Mouse (Mus musculus): ENCODE data around the gene Limch1.

Gene Limch1

DNA sequence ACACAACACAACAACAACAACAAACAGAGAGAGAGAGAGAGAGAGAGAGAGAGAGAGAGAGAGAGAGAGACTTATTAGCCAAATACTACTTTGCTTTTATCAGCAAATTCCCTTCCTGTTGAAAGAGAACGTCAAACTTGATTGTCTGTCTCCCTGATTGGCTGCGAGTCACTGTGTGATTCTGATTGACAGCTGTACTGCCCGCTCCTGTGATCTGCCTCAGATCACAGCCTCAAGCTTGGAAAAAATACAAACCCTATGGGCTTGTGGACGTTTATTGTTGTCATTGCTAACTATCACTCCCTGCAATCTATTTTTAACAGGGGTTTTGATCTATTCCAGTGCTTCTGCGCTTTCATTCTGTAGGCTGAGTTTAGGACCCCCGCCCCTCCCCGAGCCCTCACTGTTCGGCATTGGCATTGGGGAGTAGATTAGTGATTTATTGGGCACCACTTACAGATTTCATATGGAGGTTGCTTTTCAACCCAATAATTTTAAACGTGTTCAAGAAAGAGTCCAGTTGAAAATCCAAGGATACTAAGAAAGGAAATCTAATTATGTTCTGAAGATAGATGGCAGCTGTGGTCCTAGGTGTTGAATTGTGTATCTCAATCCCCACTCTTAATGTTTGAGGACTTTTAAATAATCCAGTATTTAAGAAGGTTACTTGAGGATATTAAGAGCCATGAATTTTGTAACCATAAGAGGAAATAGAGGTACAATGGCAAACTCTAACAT lies 39.2 kb downstream of the Limch1 start:
- no peak for DNase-seq (ENCODE audit: low spot score in 2 of 2)

DNA sequence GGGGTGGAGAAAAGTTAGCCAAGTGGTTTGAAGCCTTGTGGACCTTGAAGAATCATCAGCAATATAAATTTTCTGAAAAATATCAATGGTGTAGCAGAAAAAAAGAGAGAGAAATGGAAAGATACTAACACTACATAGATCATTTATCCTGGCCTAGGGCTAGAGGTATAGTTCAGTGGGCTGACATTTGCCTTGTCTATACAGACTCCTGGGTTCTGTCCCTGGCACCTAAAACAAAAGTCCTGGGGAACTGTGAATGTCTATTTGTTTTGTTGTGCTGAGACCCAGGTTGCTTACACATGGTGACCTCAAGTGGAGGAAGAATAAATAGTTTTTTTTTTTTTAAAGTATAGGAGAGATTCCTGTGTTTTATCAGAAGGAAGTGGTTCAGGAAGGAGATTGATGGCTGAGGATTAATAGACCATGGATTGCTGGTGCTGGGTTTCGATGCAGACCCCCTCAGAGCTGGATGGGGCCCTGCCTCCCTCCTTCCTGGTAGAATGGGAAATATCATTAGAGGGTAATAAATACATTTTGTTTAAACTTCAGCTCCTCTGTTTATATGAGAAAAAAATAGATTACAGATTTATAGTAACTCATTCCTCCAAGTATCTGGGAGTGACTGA lies 40.5 kb downstream of the Limch1 start:
- DNase-seq (ENCODE audit: low spot score in 2 of 2) = no peak

DNA sequence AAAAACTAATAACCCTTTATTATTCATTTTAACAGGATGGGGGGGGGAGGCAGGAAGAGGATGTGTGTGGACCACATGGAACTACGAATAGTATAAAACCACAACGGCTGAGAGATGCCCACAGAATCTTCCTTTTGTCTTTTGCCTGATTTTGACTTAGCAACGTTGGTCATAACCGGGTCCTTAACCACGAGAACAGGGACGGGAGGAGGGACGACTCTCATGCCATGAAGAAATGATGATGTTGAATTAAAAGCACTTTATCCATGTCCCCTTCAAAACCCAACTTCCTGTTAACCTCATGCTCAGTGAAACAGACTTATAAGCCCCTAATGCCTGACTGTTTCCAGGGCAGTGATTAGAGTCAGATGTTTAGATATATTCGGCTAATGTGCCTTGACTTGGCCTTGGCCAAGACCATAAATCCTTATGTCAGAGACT lies 41.0 kb downstream of the Limch1 start:
- DNase-seq (ENCODE audit: low spot score in 2 of 2) = no peak

DNA sequence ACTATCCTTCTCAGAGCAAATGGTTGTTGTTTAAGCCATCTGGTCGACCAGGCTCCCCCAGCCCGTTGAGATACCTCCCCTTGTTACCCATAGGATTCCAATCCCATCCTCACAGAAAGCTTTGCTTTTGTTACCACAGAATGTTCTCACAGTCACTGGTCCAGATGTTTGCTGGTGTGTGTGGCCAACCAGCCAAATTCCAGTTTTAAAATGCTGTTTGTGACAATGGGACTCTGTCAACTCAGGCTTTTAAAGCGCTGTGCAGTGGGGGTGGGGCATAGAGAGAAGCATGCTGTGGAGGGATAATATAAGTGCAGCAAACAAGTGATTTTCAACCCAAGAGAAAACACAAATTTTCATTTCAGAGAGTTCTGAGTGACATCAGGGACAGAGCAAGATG lies 43.4 kb downstream of the Limch1 start:
- no peak for DNase-seq (ENCODE audit: low spot score in 2 of 2)

DNA sequence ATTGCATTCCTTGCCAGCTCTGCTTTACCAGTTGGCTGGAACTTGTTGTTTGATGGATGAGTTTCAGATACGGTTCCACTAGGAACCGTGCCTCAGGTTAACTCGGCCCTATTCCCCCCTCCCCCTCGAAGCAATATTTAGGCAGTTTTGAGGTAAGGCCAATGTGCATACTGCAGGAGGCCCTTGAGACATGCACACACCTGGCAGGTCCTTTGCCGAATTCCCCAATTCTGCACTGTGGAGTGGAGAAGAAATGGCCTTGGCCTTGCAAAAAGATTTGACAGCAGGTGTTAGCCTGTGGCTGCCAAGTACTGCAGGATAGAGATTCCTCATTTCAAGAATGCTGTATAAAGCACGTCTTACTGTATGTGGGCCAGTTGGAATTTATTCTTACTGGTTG lies 45.5 kb downstream of the Limch1 start:
- DNase-seq (ENCODE audit: low spot score in 2 of 2) = no peak

DNA sequence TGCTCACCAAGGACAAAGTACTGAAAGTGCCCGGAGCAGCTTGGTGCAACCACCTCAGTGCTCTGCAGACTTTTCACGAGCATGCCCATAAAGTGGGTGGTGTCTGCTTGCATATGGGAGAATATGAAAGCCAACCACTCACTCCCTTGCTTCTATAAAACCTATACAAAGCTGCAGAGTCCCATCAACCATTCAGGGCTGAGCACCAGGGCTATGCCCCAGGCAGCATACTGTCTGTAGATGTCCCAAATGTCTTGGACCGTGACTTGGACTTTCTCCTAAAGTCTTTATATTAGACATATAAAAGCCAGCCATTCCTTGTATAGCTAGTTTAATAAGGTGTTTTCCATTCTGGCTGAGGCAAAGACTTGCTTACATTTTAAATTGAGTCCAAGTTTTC lies 47.6 kb downstream of the Limch1 start:
- DNase-seq (ENCODE audit: low spot score in 2 of 2) = no peak

DNA sequence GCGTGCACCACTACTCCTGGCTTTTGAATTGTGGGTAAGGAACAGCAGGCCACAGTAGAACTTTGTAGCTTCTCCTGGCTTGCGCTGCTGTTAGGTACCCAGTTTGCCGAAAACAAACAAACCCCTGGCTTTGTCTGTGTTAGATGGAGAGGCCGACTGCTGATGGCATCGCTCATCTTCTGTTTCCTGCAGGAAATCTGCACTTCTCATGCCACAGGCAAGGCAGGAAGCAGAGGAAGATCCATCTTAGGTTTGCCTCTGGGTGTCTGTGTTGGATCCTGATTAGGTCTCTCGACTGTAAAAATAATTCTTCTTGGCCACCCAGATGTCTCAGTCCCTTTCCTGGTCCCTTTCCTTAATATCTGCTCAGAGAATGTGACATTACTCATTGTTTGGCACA lies 51.7 kb downstream of the Limch1 start:
- DNase-seq (ENCODE audit: low spot score in 2 of 2) = no peak

DNA sequence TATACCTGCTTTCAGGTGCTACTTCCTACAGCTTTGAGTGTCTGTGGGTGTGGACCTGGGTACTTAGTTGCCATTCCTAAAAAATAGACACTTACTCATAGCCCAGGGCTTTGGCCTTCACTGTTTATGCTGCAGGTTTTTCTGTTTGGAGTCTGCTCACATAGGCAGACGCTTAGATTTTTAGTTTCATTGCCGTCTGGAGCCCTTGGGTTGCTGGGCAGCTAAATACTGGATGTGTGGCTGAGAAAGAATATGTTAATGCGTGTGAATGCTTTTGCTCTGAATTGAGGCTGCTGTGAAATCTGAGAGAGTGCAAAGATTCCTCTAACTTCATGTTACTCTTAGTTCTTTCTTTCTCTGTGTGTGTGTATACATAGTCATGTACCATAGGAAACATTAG lies 52.5 kb downstream of the Limch1 start:
- no peak for DNase-seq (ENCODE audit: low spot score in 2 of 2)

DNA sequence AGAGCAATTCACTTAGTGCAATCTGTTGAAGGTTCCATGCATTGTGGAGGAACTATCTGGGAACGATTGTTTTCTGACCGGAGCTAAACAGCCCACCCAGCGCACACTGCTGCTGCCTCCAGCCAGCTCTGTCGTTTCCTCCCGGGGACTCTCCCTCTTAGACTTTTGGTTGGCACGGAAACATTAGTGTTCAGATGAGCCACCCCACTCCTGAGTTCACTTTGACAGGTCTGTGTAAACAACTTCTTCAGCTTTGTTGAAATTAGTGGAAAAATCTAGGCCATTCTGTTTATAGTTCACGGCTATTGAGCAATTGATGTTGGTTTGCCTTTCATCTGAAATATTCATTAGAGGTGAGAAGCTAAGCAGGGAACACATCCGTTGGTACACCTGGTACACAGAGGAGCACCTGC lies 53.0 kb downstream of the Limch1 start:
- no peak for DNase-seq (ENCODE audit: low spot score in 2 of 2)

DNA sequence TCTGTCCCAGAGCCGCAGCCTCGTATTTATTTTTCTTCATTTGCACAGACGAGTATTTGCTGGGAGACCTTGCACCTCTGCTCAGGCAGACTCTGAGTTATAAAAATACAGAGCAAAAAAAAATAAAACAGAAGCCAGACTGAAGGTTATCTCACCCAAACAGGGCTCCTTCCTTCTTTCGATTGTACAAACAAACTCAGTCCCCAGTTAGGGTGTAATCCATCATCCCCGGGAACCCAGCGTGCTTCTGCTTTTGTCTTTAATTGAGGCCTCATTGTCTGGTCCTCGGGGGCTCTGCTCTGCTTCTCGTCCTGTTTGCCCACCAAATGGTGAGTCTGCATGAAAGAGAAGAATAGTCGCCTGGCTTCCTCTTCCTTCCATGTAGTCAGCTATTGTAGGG lies 54.6 kb downstream of the Limch1 start:
- no peak for DNase-seq (ENCODE audit: low spot score in 2 of 2)

DNA sequence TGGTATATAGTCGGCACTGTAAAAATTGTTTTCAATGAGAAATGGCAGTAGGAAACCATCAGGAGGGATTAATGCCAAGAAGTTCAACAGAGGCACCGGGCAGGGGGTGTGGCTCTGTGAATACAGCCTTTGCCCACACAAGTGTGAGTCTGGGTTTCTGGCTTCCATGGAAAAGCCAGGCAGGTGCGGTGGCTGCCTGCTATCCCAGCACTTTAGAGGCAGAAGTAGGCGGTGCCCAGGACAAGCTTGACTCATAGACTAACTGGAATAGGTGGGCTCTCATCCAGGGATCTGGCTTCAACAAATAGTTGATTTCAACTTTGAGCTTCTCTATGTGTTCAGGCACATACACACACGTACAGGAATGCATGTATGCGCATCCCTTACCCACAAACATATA lies 55.4 kb downstream of the Limch1 start:
- no peak for DNase-seq (ENCODE audit: low spot score in 2 of 2)

DNA sequence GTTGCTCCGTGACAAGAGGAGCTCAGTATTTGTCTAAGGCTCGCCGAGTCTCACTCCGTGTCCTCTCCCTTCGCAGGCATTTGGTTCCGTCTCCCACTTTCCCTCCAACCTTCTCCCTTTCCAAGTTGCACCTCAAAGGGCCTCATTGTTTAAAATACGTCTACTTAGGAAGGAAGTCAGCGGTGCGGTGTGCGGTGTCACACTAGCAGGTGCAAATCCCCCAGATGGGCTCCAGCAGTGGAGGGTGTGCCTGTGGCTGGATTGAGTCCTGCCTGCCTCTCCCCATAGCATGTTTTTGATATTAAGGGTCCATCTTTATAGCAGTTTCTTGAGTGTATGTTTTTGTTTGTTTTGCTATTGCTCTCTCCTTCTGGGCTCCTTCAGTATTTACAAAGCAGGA lies 56.6 kb downstream of the Limch1 start:
- no peak for DNase-seq (ENCODE audit: low spot score in 2 of 2)

DNA sequence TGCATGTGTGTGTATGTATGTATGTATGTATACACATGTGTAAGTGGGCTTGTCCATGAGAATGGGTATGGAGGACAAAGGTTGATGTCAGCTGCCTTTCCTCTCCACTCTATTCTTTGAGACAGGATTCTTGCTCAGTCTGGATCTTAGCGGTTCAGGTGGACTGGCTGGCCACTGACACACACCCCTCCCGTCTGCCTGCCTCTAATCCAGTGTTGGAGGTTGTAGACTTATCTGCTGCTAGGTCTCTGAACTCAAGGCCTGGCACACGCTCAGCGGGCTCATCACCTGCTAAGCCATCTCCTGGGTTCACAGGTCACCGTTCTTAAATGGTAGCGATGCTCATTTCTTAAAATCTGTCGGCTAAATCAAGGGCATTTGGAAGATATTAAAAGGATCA lies 60.7 kb downstream of the Limch1 start:
- no peak for DNase-seq (ENCODE audit: low spot score in 2 of 2)

DNA sequence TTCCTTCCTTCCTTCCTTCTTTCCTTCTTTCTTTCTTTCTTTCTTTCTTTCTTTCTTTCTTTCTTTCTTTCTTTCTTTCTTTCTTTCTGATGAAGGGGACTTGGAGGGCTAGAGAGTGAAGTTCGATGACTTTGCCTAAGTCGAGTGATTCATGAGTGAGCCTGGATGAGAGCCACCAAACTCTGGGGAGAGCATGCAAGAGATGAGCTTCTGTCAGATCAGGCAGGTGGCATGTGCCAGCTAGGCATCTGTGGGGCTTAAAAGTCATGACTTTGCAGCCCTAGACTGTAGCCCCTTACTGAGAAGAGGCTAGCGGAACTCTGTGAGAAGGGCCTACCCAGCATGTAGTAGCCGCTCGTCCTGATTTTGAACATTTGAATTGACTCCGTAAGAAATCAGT lies 62.1 kb downstream of the Limch1 start:
- no peak for DNase-seq (ENCODE audit: low spot score in 2 of 2)

DNA sequence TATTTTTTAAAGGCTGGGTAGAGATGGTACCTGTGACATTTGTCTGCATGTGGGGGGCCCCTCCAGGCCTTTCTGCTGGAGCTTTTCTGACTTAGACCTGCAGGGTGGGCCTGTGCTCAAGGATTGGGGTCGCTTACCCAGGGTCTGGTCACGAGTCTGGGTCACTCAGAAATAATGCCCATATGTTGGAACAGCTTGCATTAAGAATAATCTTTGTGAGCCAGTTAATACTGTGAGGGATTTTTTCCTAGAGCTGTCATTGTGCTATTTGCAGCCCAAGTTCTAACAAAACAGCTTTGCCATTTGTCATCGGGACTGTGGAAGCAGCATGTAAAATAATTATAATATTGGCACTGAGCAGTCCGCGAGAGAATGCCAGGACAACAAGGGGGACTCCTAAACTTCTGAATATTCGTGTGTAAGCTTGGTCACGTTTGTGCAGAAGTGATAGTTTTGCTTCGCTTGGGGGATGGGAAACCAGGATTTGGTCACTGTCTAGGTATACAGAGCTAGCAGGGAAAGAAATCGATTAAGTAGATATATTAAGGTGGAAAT lies 63.5 kb downstream of the Limch1 start:
- no peak for DNase-seq (ENCODE audit: low spot score in 2 of 2)

DNA sequence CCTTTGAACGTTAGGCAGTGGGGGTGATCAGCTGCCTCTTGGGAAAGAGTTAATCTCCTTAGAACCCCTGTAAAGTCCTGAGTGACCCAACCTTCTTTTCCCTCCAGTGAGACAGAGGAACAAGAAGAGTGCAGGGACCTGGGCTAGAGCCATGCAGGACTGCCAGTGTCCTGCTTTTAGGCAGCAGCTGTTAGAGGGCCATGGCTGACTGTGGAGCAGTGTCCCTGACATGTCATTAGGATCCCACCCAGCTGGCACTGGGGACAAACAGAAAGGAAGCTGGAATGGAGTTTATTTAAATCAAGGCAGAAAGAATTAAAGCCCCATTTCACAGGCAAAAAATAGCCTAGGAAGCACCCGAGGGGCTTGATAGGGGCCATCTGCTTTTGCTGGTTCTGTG lies 64.8 kb downstream of the Limch1 start:
- no peak for DNase-seq (ENCODE audit: low spot score in 2 of 2)

DNA sequence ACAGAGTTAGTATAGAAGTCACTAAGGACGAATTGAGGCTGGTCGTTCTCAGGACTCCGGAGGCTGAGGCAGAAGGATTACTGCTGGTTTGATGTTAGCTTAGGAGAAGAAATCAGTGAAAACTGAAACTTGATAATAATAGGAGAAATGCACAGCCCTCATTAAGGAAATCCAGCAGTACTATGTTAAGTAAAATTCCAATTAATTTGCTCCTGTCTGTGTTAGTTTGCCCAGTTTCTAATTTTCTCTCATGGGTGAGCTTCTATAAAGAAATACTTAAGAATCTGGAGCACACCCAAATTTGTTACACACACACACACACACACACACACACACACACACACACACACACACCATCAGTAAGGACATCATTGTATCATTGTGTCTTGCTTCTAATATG lies 69.0 kb downstream of the Limch1 start:
- no peak for DNase-seq (ENCODE audit: low spot score in 2 of 2)

DNA sequence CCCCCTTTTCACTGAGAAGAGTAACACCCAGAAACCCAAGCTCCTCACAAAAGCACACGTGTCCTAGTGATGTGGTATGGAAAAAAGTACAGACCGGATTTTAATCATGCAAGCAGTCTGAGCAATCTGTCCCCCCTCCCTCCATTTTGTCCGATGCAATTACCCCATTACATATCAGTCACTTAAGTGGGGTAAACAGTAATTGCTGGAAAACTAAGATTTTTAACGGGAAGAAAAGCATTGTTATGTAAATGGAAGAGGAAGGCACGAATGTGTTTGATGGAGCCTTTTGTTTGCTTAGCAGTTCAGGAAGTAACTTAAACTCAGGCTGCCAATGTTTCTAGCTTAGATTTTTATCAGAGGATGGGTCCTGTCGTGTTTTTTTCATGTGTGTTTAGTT lies 70.2 kb downstream of the Limch1 start:
- no peak for DNase-seq (ENCODE audit: low spot score in 2 of 2)

DNA sequence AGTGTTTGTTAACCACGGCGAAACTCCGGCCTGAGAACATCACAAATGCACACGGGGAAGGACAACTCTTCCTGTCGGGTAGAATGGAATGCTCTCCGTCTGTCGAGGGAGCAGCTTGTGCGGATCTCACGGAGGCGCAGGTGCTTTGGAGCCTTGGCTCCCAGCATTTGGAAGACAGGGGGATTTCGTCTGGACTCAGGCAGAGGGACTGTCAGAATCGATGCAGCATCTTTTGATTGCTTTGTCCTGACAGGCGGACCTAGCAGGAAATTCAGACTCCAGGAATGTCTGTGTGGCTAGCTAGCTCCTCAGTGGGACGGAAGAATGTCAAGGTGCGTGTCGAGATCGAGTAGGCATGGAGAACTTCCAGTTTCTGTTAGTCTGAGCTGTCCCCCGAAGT lies 71.1 kb downstream of the Limch1 start:
- no peak for DNase-seq (ENCODE audit: low spot score in 2 of 2)

DNA sequence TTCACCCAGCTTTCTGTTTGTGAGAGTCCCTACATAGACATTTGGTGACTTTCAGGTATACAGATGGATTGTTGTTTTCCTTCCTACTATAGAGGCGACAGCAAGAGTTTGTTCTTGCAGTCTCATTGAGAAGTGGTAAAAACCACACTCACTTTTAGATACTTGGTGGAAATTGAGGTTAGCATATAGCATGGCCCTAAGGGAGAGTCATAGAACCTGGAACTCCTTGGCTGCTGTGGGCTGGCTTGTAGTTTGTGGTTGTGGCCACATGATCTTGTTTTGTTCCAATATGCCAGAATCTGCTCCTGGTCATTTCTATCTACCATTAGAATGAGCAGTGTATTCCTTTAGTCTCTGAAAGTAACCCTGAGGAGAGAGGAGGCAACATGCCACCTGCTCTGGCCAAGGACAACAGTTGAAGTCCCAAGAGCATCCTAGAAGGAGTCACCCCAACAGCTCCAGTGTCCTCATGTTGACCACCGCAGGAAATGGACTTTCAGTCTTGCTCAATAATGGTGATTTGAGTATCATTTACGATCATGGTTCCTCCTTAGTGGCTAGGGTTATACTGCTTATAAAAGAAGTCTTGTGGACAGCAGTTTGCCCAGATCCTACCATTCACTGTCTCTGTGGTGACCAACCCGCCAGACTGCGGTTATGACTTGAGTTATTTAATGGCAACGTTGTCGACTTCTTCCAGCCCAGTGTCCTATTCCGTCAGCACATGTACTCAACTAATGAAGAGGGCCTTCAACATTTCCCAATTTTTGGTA lies 71.7 kb downstream of the Limch1 start:
- no peak for DNase-seq (ENCODE audit: low spot score in 2 of 2)

DNA sequence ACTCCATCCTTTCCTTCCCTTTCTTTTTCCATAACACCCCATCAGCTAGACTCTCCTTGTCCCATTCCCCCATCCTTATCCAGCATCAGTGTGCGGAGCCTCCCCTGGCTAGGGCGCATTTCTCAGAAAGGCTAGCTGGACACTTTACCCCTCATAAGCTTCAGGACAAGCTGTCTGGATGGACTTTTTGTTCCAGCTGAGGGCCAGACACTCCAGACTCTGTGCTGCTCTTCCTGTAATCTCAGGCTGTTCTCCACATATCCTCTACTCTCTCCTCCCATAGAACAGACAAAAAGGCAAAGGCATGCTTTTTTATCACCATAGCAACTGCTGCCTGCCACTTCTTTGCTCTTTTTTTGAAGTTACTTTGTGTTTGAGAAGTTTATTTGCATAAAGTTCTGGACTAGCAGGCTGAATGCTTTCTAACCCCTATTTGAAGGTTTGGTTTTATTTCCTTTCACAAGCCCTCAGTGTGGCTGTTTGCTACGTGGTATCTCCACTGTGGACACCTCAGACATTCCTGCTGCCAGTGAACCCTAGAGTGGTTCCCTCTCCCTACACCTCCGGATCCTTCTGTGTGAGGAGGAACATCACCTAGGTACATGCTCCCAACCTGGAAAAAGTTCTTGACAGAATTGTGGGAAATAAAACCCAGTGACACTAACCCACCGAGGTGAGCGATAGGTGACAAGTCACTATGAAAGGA lies 77.0 kb downstream of the Limch1 start:
- no peak for DNase-seq (ENCODE audit: low spot score in 2 of 2)

DNA sequence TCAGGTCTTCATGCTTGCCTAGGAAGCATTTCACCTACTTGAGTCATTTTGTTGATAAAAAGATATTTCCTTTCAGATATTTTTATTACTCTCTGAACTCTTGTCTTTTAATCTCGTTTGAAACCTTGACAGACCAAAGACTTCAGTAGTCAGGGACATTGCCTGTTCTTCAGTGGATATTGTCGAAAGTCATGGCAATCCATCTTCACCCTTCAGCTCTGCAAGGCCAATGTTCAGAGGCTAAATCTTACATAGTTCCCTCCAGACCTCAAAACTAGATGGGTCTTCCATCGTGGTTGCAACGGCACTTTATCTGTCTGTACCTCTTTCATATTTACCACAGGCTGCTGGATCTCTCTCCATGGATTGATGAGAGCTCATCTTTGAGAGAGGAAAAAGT lies 80.0 kb downstream of the Limch1 start:
- DNase-seq (ENCODE audit: low spot score in 2 of 2) = no peak

Measured in right cerebral cortex, adult 2 months (tissue).